16 mouse cellular contexts compared by ENCODE assay signal in genomic region chr19:56571913-56572312, GRCm38 (mm10).
"Had no signal": no experiment of that assay in that cellular context is flagged by ENCODE, and none has a peak within 500 bp of the region (broad histone marks: within the 10 kb centered on the region; RNA-seq: fewer than 3 reads in every experiment).

No protein-coding gene starts in this region.

- DNase-seq: kidney, adult 9 months; kidney, postnatal 14 days; kidney, postnatal 4 days; liver; liver, embryonic 13.5 days; lung, postnatal 14 days; lung, postnatal 4 days; thymus, adult 18-20 months; thymus, postnatal 36 days had no signal

- H3K36me3 ChIP-seq: midbrain, embryonic 15.5 days had no signal

- H3K9me3 ChIP-seq: limb, embryonic 10.5 days; limb, embryonic 13.5 days; liver, embryonic 13.5 days; lung, embryonic 15.5 days; midbrain, embryonic 12.5 days; midbrain, embryonic 15.5 days; neural tube, embryonic 13.5 days had no signal

- H3K4me3 ChIP-seq: limb, embryonic 10.5 days; limb, embryonic 13.5 days; liver, embryonic 13.5 days; lung, embryonic 15.5 days; midbrain, embryonic 12.5 days; midbrain, embryonic 15.5 days; myocyte; neural tube, embryonic 13.5 days had no signal

- H3K27ac ChIP-seq: limb, embryonic 10.5 days; limb, embryonic 13.5 days; liver, embryonic 13.5 days; lung, embryonic 15.5 days; midbrain, embryonic 12.5 days; midbrain, embryonic 15.5 days; neural tube, embryonic 13.5 days had no signal

- H3K4me2 ChIP-seq: limb, embryonic 13.5 days; liver, embryonic 13.5 days; lung, embryonic 15.5 days; midbrain, embryonic 12.5 days; midbrain, embryonic 15.5 days; neural tube, embryonic 13.5 days had no signal

- H3K9ac ChIP-seq: limb, embryonic 13.5 days; liver, embryonic 13.5 days; lung, embryonic 15.5 days; midbrain, embryonic 12.5 days; midbrain, embryonic 15.5 days; neural tube, embryonic 13.5 days had no signal

- H3K27me3 ChIP-seq: limb, embryonic 13.5 days; liver, embryonic 13.5 days; lung, embryonic 15.5 days; midbrain, embryonic 12.5 days; midbrain, embryonic 15.5 days; neural tube, embryonic 13.5 days had no signal

- H3K4me1 ChIP-seq: limb, embryonic 10.5 days; limb, embryonic 13.5 days; midbrain, embryonic 15.5 days had no signal

- ATAC-seq: midbrain, embryonic 15.5 days had no signal
